Mouse (Mus musculus): ENCODE data around the gene Dnajc16. TPM values are rescaled to one million over a fixed set of nuclear protein-coding genes. Genes with fewer than 3 reads are reported as not detected.
"Not testable (repeated sequence)": the region's sequence is repeated elsewhere in the genome, so short reads cannot be mapped to it uniquely, and the experiment has no call there.

Gene Dnajc16
- polyA plus RNA-seq, 1 experiment from 2014 or later, result 6.1 TPM

GRCm38 (mm10) chr4:141781201-141781985 is 9.3 kb downstream of the Dnajc16 start:
- 93% methylated on average over 8 of the region's 8 CpGs for WGBS
- Histone ChIP-seq H3K9ac (no peak overlapping the region), H3K36me3 (peaks cover 96% of the 10 kb centered on the region), H3K27ac (ENCODE audit: poor library complexity, severe bottlenecking) (no peak overlapping the region), H3K4me1 (replicated peaks) (no peaks in the 10 kb centered on the region), H3K4me2 (no peak overlapping the region), H3K4me3 (no peak overlapping the region), H3K9me3 (replicated peaks) (no peaks in the 10 kb centered on the region), H3K27me3 (replicated peaks) (no peaks in the 10 kb centered on the region)
- ATAC-seq (ENCODE audit: insufficient number of reproducible peaks, low FRiP score), result no peak

GRCm38 (mm10) chr4:141779828-141780227 is 10.9 kb downstream of the Dnajc16 start:
- no peak for ATAC-seq (ENCODE audit: insufficient number of reproducible peaks, low FRiP score)
- 79% methylated on average over 8 of the region's 8 CpGs for WGBS
- no peak overlapping the region for H3K4me2 ChIP-seq
- H3K9me3 ChIP-seq (replicated peaks), result no peaks in the 10 kb centered on the region
- H3K36me3 ChIP-seq, result peaks cover 94% of the 10 kb centered on the region
- H3K9ac ChIP-seq, result no peak overlapping the region
- no peaks in the 10 kb centered on the region for H3K4me1 ChIP-seq (replicated peaks)
- H3K4me3 ChIP-seq, result no peak overlapping the region
- no peaks in the 10 kb centered on the region for H3K27me3 ChIP-seq (replicated peaks)
- H3K27ac ChIP-seq (ENCODE audit: poor library complexity, severe bottlenecking), result no peak overlapping the region

- H3K36me3 ChIP-seq, result peaks cover 93% of the 10 kb centered on the region
- 83% methylated on average over 4 of the region's 4 CpGs for WGBS
- not testable (repeated sequence) for H3K9ac ChIP-seq; H3K27me3 ChIP-seq (replicated peaks); H3K4me2 ChIP-seq; ATAC-seq (ENCODE audit: insufficient number of reproducible peaks, low FRiP score); H3K27ac ChIP-seq (ENCODE audit: poor library complexity, severe bottlenecking); H3K4me3 ChIP-seq; H3K9me3 ChIP-seq (replicated peaks)
- H3K4me1 ChIP-seq (replicated peaks), result peaks cover 11% of the 10 kb centered on the region
These were observed 17.7 kb downstream of the Dnajc16 start for GRCm38 (mm10) chr4:141773019-141773418.

GRCm38 (mm10) chr4:141771823-141772222 is 18.9 kb downstream of the Dnajc16 start:
- Histone ChIP-seq H3K36me3 (peaks cover 85% of the 10 kb centered on the region), H3K4me2 (no peak overlapping the region), H3K27me3 (replicated peaks) (no peaks in the 10 kb centered on the region), H3K27ac (ENCODE audit: poor library complexity, severe bottlenecking) (no peak overlapping the region), H3K9me3 (replicated peaks) (no peaks in the 10 kb centered on the region), H3K9ac (no peak overlapping the region), H3K4me1 (replicated peaks) (peaks cover 23% of the 10 kb centered on the region), H3K4me3 (no peak overlapping the region)
- 87% methylated on average over 8 of the region's 8 CpGs for WGBS
- no peak for ATAC-seq (ENCODE audit: insufficient number of reproducible peaks, low FRiP score)

GRCm38 (mm10) chr4:141769501-141770160 is 21.1 kb downstream of the Dnajc16 start:
- no peak overlapping the region for H3K4me3 ChIP-seq
- no peak overlapping the region for H3K27ac ChIP-seq (ENCODE audit: poor library complexity, severe bottlenecking)
- peaks cover 34% of the 10 kb centered on the region for H3K4me1 ChIP-seq (replicated peaks)
- H3K4me2 ChIP-seq, result no peak overlapping the region
- peaks cover 78% of the 10 kb centered on the region for H3K36me3 ChIP-seq
- no peaks in the 10 kb centered on the region for H3K27me3 ChIP-seq (replicated peaks)
- ATAC-seq (ENCODE audit: insufficient number of reproducible peaks, low FRiP score), result no peak
- H3K9me3 ChIP-seq (replicated peaks), result no peaks in the 10 kb centered on the region
- H3K9ac ChIP-seq, result no peak overlapping the region
- 59% methylated on average over 8 of the region's 8 CpGs for WGBS

GRCm38 (mm10) chr4:141767353-141768036 is 23.2 kb downstream of the Dnajc16 start:
- 0 out of 2 replicates have a peak overlapping the region, but pooled peaks have one; percentile 42 for H3K9ac ChIP-seq
- H3K4me2 ChIP-seq, result peak overlapping the region; percentile 52
- 41% methylated on average over 19 of the region's 19 CpGs for WGBS
- H3K4me1 ChIP-seq (replicated peaks), result peaks cover 34% of the 10 kb centered on the region
- H3K4me3 ChIP-seq, result no peak overlapping the region
- peak overlapping the region; percentile 91 for H3K27ac ChIP-seq (ENCODE audit: poor library complexity, severe bottlenecking)
- no peaks in the 10 kb centered on the region for H3K9me3 ChIP-seq (replicated peaks)
- ATAC-seq (ENCODE audit: insufficient number of reproducible peaks, low FRiP score), result peak; percentile 83
- H3K27me3 ChIP-seq (replicated peaks), result no peaks in the 10 kb centered on the region
- H3K36me3 ChIP-seq, result peaks cover 78% of the 10 kb centered on the region

- Histone ChIP-seq H3K36me3 (peaks cover 79% of the 10 kb centered on the region), H3K9ac (0 out of 2 replicates have a peak overlapping the region, but pooled peaks have one; percentile 42), H3K4me1 (replicated peaks) (peaks cover 34% of the 10 kb centered on the region), H3K4me2 (peak overlapping the region; percentile 52), H3K4me3 (no peak overlapping the region), H3K27me3 (replicated peaks) (no peaks in the 10 kb centered on the region), H3K27ac (ENCODE audit: poor library complexity, severe bottlenecking) (peak overlapping the region; percentile 91), H3K9me3 (replicated peaks) (no peaks in the 10 kb centered on the region)
- 0 out of 2 replicates have a peak, but pooled peaks have one; percentile 27 for ATAC-seq (ENCODE audit: insufficient number of reproducible peaks, low FRiP score)
- 43% methylated on average over 19 of the region's 19 CpGs for WGBS
These were observed 23.9 kb downstream of the Dnajc16 start for GRCm38 (mm10) chr4:141766668-141767352.

- no peaks in the 10 kb centered on the region for H3K9me3 ChIP-seq (replicated peaks)
- 77% methylated on average over 8 of the region's 8 CpGs for WGBS
- H3K27me3 ChIP-seq (replicated peaks), result no peaks in the 10 kb centered on the region
- peaks cover 79% of the 10 kb centered on the region for H3K36me3 ChIP-seq
- peak overlapping the region; percentile 52; the same call in 1 of the 2 replicates for H3K4me2 ChIP-seq
- no peak for ATAC-seq (ENCODE audit: insufficient number of reproducible peaks, low FRiP score)
- peaks cover 34% of the 10 kb centered on the region for H3K4me1 ChIP-seq (replicated peaks)
- 0 out of 2 replicates have a peak overlapping the region, but pooled peaks have one; percentile 15 for H3K9ac ChIP-seq
- H3K27ac ChIP-seq (ENCODE audit: poor library complexity, severe bottlenecking), result peak overlapping the region; percentile 91
- no peak overlapping the region for H3K4me3 ChIP-seq
These were observed 24.4 kb downstream of the Dnajc16 start for GRCm38 (mm10) chr4:141766316-141766667.

GRCm38 (mm10) chr4:141765008-141765407 is 25.7 kb downstream of the Dnajc16 start:
- Histone ChIP-seq H3K27me3 (replicated peaks) (no peaks in the 10 kb centered on the region), H3K27ac (ENCODE audit: poor library complexity, severe bottlenecking) (no peak overlapping the region), H3K4me3 (no peak overlapping the region), H3K9me3 (replicated peaks) (no peaks in the 10 kb centered on the region), H3K4me1 (replicated peaks) (peaks cover 30% of the 10 kb centered on the region), H3K9ac (no peak overlapping the region), H3K36me3 (peaks cover 72% of the 10 kb centered on the region), H3K4me2 (no peak overlapping the region)
- 92% methylated on average over 3 of the region's 3 CpGs for WGBS
- ATAC-seq (ENCODE audit: insufficient number of reproducible peaks, low FRiP score), result no peak

GRCm38 (mm10) chr4:141763476-141763875 is 27.3 kb downstream of the Dnajc16 start:
- no peak overlapping the region for H3K4me3 ChIP-seq
- no peak overlapping the region for H3K4me2 ChIP-seq
- H3K27me3 ChIP-seq (replicated peaks), result no peaks in the 10 kb centered on the region
- H3K27ac ChIP-seq (ENCODE audit: poor library complexity, severe bottlenecking), result no peak overlapping the region
- H3K9me3 ChIP-seq (replicated peaks), result no peaks in the 10 kb centered on the region
- H3K4me1 ChIP-seq (replicated peaks), result peaks cover 30% of the 10 kb centered on the region
- 94% methylated on average over 12 of the region's 12 CpGs for WGBS
- peaks cover 58% of the 10 kb centered on the region for H3K36me3 ChIP-seq
- no peak for ATAC-seq (ENCODE audit: insufficient number of reproducible peaks, low FRiP score)
- no peak overlapping the region for H3K9ac ChIP-seq
